Mouse (Mus musculus) brain, embryonic 14.5 days (tissue): Measurements from ENCODE around the gene Rev1. TPM values are rescaled to one million over a fixed set of nuclear protein-coding genes. Genes with fewer than 3 reads are reported as not detected.

Experiments used
- DNase-seq: peaks from one replicate; pipeline ENCODE4 v3.0.0-alpha.2; 2011; ENCODE audit warnings: low read depth
- CTCF ChIP-seq: fragments of 200-500 bp; IDR thresholded peaks from 2 replicates; pipeline ENCODE4 v1.5.1; 2012; ENCODE audit warnings: inconsistent platforms, mild to moderate bottlenecking, moderate library complexity, borderline replicate concordance; ENCODE audit not compliant: insufficient read depth, insufficient read length; ENCODE audit errors: extremely low read depth
- POLR2A ChIP-seq: fragments of 200-500 bp; IDR thresholded peaks from 2 replicates; pipeline ENCODE4 v1.6.1; 2012; ENCODE audit warnings: mild to moderate bottlenecking, inconsistent platforms, borderline replicate concordance; ENCODE audit not compliant: poor library complexity, insufficient read depth, insufficient read length, severe bottlenecking; ENCODE audit errors: extremely low read depth
- polyA plus RNA-seq: library from polyadenylated mRNA; depleted of rRNA; stranded (reverse); fragments of >200 nt; gene quantifications from 2 replicates; pipeline ENCODE4 v1.2.3, GENCODE M21; 2012; rRNA removed

Gene Rev1
- polyA plus RNA-seq, result 30.7 and 34.9 TPM in 2 replicates

DNA sequence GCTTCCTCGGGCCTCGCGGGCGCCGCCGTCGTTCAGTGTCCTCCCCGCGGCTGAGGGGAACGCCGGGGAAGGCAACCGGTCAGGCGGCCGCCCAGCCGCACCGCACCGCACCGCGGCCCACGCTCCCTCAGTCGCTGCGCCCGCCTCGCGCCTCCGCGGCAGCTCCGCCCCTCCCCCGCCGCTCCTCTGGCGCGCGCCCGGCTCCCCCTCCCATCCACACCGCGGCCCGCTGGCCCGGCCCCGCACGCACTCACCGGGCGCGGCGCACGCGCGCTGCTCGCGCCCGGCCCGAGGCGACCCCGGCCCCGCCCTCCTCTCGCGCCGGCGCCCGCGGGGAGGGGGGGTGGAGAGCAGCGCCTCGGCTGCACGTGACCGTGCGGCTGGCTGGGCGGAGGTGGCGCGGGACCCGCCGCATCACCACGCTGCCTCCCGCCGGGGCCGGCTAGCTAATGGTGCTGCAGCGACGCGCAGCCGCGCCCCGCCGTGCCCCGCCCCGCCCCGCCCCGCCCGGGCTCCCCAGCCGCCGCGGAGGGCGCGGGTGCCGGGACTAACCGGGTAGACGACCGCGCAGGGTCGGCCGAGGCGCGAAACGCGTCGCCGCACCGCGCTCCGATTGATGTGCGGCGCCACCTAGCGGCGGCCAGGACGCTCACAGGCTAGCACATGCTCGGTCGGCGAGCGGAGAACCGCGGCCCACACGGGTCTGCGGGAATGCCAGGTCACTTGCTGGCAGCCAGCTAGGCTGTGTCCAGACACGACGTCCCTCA is at the start of gene Rev1:
Rev1 (minus strand) TSS at position 301 of the 767 bp plus-strand sequence.
- DNase-seq, result peak; percentile 97
- TF ChIP-seq POLR2A (peak; percentile 92), CTCF (peak; percentile 90)

DNA sequence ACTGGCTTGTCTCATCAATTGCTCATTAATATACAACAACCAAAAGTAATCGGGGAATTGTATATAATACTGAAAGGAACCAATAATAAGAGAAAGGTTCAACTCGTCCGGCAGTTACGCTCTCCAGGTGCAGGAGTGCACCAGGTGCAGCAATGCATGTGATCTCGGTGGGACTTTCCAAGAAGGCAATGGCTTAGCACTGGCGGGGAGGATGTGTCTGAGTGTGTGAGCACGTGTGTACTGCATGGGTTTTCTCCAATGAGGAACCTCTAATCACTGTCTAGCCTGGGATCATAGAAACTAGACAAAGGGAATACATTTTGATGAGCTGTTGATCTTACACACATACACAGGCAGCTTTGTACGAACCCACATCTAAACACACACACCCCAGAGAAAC is 49.3 kb upstream of the Rev1 start:
- DNase-seq, result no peak
- TF ChIP-seq CTCF, result no peak
- TF ChIP-seq POLR2A, result no peak

DNA sequence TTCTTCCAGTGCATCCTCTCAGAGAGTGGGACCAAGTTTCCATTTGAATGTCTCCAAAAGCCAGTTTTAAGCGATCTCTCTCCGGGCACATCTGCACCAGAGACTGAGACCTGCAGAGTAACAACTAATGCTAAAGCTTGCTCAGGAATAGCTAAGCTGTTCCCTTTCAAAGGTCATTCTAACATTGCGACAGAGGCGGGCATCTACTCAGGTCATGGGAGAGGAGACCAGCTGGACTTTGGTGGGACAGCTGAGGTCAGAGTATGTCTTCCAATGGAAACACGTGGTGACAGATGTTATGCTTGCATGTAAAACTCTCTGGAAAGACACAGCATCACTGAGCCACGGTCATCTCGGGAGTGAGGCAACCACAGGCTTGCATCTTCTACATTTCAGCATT is 46.5 kb upstream of the Rev1 start:
- DNase-seq, result no peak
- no peak for TF ChIP-seq POLR2A
- TF ChIP-seq CTCF, result no peak

DNA sequence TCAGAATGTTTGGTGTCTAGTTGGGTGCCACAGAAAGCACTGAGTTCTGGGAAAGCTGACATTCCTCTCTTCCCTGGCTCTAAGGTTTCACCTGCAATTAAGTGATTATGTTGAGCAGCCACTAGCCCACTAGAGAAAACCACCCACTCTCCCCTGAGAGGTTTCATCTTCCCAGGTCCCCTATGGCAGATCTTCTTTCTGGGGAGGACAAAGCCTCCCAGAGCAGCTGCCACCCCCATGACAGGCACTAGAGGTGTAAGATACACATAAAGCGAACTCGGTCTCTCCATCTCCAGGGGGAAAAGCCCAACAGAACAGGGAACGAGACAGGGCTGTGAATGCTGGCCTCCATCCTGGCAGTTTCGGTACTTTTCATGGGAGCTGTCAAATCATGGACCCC is 42.3 kb upstream of the Rev1 start:
- TF ChIP-seq CTCF (no peak), POLR2A (no peak)
- no peak for DNase-seq

DNA sequence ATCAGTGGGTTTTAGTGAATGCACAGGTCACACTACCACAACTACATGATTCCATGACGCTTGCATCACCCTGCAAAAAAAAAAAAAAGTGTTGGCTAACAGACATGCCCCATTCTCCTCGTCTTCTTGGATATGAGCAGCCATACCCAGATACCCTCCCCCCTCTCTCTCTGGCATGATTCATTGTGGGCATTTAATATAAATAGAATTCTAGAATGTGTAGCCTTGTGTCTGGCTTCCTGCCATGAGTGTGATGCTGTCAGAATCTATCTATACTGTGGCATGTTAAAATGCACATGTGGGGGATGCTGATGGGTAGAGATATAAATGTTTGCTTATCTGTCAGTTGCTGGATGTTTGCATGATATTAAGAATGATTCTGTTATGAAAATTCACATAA is 36.1 kb upstream of the Rev1 start:
- no peak for TF ChIP-seq POLR2A
- no peak for TF ChIP-seq CTCF
- peak; percentile 41 for DNase-seq

DNA sequence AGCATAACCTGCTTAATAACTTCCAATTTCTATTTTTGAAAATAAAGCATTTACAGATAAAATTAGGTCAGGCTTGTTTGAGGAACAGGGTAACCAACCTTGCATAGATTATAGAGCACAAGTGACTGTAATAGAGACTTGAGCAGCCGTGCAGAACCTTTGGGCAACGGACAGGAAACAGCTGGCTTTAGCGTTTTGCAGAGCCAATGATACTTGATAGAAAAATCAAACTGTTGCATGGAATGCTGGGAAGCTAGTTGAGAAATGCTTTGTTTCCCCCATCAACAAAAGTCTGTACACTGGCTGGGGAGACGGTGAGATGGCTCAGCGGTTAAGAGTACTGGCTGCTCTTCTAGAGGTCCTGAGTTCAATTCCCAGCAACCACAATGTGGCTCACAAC is 20.5 kb upstream of the Rev1 start:
- no peak for DNase-seq
- no peak for TF ChIP-seq POLR2A
- no peak for TF ChIP-seq CTCF

DNA sequence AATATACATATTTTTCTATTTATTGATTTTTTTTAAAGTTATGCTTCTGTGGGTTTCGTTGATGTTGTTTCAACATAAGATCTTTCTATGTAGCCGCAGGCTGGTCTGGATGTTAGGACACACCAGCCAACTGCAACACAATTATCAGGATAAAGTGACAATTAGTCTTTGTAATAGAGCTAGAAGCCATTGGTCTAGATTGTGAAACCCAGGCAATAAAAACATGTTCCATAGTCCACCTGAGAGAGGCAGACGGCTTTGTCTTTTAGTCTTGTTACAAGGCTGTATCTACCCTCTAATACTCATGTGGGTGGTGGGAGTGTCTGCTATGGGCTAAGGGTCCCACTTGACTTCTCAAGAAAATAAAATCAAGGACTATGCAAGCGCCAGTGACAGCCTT is 16.4 kb upstream of the Rev1 start:
- DNase-seq, result no peak
- TF ChIP-seq CTCF (no peak), POLR2A (no peak)

DNA sequence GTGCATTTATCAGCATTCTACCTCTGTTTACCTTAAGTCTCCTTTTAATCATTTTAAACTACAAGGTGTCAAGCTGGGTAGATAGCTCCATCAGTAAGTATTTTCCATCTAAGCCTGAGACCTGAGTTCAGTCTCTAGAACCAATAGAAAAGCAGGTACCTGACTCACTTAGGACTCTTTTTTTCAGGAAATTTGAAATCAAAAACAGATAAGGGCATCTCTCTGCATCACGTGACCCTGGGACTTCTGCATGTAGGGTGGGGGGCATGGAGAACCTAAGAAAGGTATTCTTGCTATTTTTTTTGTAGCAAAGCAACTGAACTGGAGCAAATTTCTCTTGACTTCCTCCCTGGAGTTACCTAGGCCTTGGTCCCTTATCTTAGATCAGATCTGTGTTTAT is 11.8 kb upstream of the Rev1 start:
- TF ChIP-seq CTCF, result no peak

DNA sequence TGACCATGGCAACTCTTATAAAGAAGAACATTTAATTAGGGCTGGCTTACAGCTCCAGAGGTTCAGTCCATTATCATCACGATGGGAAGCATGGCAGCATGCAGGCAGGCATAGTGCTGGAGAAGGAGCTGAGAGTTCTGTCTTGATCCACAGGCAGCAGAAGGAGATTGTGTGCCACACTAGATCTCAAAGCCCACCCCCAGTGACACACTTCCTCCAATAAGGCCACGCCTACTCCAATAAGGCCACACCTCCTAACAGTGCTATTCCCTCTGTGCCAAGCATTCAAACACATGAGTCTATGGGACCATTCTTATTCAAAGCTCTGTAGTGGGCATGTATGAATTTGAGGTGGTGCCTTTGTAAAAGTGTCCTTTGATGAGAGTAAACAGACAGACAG is 11.3 kb upstream of the Rev1 start:
- TF ChIP-seq CTCF, result no peak
- TF ChIP-seq POLR2A, result no peak
- DNase-seq, result no peak

More for the DNA sequence above, 11.8 kb upstream of the Rev1 start:
- DNase-seq, result no peak

DNA sequence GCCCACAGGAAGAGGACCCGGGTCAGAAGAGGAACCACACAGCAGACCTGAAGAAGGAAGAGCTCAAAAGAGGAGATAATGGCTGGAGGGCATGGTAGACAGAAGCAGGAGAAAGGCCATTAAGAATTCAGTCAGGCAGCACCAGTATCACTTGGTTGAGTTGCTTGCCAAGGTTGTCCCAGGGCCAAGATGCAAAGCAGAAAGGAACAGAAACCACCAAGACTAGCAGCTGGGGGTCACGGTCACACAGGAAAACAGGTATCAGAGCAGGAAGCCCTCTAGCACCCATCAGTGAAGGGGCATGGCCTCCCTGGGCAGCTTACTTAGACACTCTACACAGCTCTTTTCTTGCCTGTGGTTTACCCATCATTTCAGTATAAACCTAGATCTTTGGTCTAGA is 9.8 kb upstream of the Rev1 start:
- DNase-seq, result no peak

DNA sequence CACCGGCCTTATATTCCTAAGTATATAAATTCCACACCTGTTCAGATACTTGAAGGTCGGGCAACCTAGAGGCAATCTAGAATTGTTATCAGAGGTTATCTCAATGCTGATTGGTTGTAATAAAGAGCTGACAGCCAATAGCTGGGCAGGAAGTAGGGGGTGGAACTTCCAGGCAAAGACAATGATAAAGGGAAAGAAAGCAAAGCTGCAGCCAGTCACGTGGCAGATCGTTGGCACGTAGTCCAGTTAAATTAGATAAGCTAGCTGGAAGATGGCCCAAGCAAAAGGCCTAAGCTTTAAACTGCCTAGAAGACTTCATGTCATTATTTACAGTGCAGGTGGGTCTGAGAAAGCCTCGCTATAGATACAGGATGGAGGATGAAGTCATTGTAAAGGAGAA is 3.3 kb upstream of the Rev1 start:
- TF ChIP-seq POLR2A (no peak), CTCF (no peak)
- no peak for DNase-seq

More for the DNA sequence above, 9.8 kb upstream of the Rev1 start:
- TF ChIP-seq POLR2A (no peak), CTCF (no peak)

DNA sequence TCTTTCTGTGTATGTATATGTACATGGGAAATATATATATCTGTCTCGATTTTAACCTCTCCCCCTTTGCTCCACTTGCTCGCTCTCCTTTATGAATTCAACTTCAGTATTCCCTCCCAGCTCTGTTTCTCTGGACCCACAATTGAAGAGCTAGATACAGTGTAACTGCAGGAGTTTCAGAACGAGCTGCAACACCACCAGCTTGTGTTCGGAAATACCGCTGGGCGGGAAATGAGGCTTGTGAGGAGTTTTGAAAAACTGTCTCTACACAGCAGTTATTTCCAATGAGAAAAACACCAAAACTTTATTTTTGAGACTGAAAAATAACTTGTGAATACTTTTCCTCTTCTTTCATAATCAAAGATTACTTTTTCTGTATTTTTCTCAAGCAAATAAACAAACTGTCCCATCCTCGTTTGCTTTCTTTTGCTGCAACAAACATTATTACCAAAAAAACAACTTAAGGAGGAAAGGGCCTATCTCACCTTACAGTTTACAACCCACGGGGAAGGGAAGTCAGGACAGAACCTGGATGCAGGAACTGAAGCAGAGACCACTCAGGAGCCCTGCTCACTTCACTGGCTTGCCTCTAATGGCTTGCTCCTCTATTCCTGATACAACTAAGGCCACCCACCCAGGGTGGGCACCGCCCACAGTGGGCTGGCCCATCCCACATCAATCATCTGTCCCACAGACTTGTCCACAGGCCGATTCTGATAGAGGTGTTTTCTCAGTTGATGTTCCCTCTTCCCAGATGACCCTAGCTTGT is 1.3 kb upstream of the Rev1 start:
- peak; percentile 20 for DNase-seq
- TF ChIP-seq POLR2A (no peak), CTCF (no peak)

DNA sequence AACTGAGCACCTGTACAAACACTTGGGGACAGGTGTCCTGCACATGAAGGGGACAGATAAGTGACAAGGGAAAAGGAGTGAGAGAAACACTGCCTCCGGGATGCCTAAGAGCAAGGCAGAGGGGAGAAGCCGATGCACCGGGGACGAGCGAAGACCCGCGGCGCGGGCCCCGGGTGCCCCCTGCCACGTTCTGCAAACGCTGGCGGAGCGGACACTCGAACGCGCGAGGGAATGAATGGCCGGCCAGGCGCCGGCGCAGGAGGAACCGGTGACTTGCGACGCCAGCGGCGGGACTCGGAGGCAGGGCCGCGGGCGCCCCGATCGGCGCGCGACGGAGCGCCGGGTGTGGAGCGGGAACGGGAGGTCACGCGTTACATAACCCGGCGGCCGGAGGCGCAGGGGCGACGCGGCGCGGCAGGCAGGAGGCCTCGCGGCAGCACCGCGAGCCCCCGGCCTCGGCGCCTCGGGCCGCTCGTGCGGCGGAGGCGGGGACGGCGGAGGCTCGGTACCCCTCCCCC is 623 bp downstream of the Rev1 start:
- TF ChIP-seq CTCF (no peak), POLR2A (no peak)
- DNase-seq, result peak; percentile 60

DNA sequence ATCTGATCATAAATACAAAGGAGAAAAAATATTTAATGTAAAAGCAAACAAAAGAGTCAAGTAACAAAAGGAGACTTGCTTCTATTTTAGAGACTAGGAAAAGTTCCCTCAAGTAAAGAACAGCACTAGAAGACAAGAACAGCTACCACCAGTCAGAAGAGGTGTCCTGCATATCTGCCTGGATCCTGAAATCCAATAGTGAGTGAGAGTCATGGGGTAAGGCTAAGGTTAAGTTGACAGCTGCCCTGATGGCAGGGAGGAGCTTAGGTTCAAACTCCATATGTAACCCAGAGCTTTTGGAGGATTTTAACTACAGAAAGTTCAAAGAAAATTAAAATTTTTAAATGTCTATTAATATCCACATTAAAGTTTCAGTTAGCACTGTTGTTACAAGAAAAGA is 2.6 kb downstream of the Rev1 start:
- DNase-seq, result no peak
- TF ChIP-seq CTCF, result no peak
- TF ChIP-seq POLR2A, result no peak

DNA sequence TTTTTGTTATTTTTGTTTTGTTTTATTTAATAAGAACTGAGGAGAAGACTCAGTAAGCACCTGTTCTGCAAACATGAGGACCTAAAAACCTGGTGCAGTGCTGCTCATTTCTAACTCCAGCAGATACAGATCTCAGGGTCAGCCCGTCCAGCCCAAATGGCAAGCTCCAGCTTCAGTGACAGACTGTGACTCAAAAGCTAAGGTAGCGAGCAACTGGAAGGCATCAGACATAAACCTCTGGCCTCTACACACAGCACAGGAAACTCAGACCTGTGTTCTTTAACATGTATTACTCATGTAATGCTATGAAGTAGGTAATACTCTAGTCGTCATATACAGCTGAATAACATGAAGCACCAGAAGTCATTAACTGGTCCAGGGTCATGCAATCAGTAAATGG is 3.2 kb downstream of the Rev1 start:
- DNase-seq, result no peak
- TF ChIP-seq POLR2A, result no peak
- TF ChIP-seq CTCF, result no peak
